Mouse (Mus musculus): ENCODE results near the gene Sox13.

GRCm38 (mm10) chr1:133364890-133365289, 59.3 kb downstream of the Sox13 start:
- TF ChIP-seq POLR2AphosphoS2 (IDR thresholded peaks at IDR 0.05; ENCODE audit: insufficient read length, low read depth) = no peak
- no peak for TF ChIP-seq E2F4 (IDR thresholded peaks at IDR 0.05; ENCODE audit: insufficient read depth)
- no peak for TF ChIP-seq POLR2A (IDR thresholded peaks at IDR 0.05; ENCODE audit: insufficient read length, low read depth)
- TF ChIP-seq MAX (IDR thresholded peaks at IDR 0.05; ENCODE audit: low read depth) = no peak
- no peak for TF ChIP-seq MYOG (IDR thresholded peaks at IDR 0.05; ENCODE audit: control insufficient read depth in 1 of 3, insufficient read depth in 1 of 3, insufficient read length in 2 of 3, low read depth in 2 of 3)
- TF ChIP-seq TCF12 (IDR thresholded peaks at IDR 0.05; ENCODE audit: insufficient read depth, poor library complexity, severe bottlenecking) = no peak
- no peak for TF ChIP-seq TCF3 (IDR thresholded peaks at IDR 0.05; ENCODE audit: insufficient read length, low read depth)
- TF ChIP-seq CEBPB (IDR thresholded peaks at IDR 0.05; ENCODE audit: insufficient read depth, poor library complexity, severe bottlenecking) = no peak
- no peak for TF ChIP-seq REST (IDR thresholded peaks at IDR 0.05; ENCODE audit: insufficient read depth, insufficient read length)
- TF ChIP-seq SRF (IDR thresholded peaks at IDR 0.05; ENCODE audit: control insufficient read depth, insufficient read length, low read depth) = no peak
